Mouse (Mus musculus) cerebellum, adult 9-10 months (tissue): ENCODE measurements at regions not wholly inside any gene's neighbourhood (a gene's known extent, or its start where the extent isn't known, plus 50 kb on each side); places are given as distances from the start of the nearest gene placed in this dataset.

Experiments used
- DNase-seq: peaks from one replicate; pipeline ENCODE4 v3.0.0; 2022

DNA sequence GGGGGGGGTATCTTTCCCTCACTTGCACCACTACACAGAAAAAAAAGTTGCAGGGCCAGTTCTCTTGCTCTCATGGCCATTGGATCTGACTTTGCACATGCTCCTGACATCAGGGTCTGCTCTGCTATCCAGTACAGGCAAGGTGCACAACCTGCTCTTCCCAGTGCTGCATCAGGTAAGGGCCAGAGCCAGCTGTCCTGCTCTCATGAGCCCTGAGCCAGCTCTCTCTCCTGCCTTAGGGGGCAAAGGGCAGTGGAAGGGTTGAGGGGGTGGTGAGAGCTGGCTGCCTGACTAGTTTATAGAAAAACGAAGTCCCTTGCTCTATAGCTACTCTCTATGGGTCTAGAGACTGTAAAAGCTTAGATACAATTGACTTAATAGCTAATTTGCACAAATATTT is 927.6 kb downstream of the Rab28 start:
- DNase-seq: no peak

DNA sequence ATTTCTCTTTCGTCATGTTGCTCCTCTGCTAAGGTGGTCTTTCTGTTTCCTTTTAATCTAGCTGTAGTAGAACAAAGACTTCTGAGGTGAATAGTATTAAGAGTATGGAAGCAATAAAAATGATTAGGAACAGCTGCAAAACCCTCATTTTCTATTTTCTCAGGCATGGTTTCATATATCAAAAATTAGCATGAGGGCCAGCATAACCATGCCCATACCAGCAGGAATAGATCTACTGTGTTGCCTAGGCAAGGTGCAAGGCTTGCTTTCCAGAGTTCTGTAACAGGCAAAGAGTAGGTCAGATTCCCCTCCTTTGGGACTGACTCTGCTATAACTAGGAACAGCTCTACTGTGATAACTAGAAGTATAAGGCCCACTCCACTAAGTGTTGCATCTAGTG is 928.1 kb downstream of the Rab28 start:
- DNase-seq: no peak

GRCm38 (mm10) chr5:40775856-40776255 is 932.1 kb downstream of the Rab28 start:
- DNase-seq: no peak

DNA sequence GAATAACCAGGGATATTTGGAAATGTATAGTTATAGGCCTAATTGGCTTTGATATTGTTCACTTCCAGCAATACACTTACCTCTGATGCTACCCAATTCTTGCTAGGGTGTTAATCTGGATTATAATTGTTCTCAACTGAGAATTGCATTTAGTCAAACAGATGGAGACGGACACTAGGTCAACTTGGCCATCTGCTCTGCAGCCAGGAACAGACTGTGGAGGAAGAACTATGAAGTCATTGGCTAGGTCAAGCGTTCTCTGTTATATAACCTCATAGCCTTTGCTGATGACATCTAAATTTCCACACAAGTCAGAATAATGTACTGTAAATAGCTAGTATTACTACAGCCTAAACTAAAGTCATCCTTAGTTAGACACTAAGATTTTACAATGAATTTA is 947.7 kb downstream of the Rab28 start:
- peak; percentile 91 for DNase-seq

GRCm38 (mm10) chr5:40750044-40750443 is 957.9 kb downstream of the Rab28 start:
- no peak for DNase-seq

DNA sequence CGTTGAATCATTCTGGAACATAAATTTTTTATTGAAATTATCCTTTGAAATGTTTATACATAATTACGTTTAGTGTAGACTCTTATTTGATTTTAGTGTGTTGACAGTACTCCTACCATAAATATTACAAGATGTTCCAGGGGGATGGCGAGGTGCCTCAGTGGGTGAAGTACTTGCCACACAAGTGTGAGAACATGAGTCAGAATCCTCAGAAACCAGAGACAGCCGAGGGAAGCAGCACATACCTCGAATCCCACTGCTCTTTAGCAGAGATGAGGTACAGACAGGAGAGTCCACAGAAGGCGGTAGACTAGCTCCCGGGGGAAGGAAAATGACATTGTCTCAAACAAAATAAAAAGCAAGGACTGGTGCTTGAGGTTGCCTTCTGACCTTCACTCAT is 972.3 kb downstream of the Rab28 start:
- DNase-seq: no peak

DNA sequence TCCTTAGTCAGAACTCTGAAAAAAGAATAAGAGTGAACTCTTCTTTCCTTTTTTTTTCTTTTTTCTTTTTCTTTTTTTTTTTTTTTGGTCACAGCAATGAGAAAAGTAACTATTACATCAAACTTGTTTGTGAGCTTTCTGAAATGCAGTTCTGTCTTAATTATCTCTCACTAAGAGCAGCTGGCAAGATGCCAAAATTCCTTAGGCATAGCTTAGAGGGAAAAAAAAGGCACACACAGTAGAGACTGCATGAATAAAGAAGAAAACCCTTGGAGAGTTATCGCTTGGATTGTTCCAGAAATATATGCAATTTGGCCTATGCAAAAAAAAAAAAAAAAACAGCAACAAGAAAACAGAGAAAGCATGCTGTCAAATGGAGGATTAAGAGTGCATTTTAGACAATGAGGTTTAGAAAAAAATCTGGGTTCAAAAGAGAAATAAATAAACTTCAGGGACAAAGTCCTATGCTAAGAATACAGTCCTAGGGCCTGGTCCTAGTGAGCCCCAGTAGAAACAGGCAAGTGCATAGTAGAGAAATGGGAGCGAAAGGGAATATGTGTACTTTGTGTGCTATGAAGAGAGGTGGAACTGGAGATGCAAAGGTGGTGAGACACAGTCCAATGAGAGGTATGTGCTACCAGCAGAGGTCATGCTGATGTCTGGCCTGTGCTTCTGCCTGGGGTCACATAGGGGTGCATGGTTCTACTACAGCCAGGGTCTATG is 974.0 kb downstream of the Rab28 start:
- DNase-seq: no peak

- DNase-seq: no peak
These were observed 959.3 kb upstream of the Hs3st1 start for GRCm38 (mm10) chr5:40714497-40715128.

GRCm38 (mm10) chr5:40701651-40702050 is 946.4 kb upstream of the Hs3st1 start:
- no peak for DNase-seq

GRCm38 (mm10) chr5:40697517-40698298 is 942.4 kb upstream of the Hs3st1 start:
- no peak for DNase-seq
